Mouse (Mus musculus): ENCODE measurements around the gene Tmed9. TPM values are rescaled to one million over a fixed set of nuclear protein-coding genes. Genes with fewer than 3 reads are reported as not detected.
"Not testable (repeated sequence)": the region's sequence is repeated elsewhere in the genome, so short reads cannot be mapped to it uniquely, and the experiment has no call there.

The Tmed9 gene
- polyA plus RNA-seq, 1 experiment from 2014 or later, result 61.9 TPM

DNA sequence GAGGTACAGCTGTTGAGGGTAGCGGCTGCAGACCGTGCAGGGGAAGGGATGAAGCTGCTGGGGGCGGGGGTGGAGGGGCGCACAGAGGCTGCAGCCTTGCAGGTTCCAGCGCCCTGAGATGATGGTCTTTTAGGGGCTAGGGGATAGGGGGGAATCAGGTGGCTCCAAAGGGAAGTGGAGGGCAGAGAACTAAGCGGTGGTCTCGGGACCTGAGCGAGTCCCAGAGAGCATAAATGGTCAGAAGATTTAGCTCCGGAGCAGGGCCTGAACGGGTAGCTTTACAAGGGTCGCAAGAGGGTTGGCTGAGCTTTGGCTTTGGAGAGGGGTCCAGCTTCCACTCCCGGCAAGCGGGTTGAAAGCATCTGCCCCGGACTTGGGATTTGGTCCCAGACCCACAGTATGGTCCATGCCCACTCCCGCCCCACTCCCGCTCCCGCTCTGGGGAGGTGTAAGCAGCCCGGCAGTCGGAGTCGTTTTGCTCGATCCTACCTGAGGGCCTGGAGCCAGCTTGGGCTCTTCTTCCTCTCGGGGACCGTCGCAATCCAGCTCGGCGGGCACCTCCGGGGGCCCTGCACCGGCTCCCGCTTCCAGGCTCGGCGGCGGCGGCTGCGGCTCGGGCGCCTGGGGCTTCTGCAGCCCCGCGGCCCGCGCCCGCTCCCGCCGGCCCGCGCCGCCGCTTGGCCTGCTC is 3.1 kb upstream of the Tmed9 start:
- peak overlapping the region; percentile 95 for H3K9ac ChIP-seq (ENCODE audit: low read depth, low read length)
- H3K9me3 ChIP-seq (ENCODE audit: control insufficient read depth, low read length), result no peaks in the 10 kb centered on the region
- peak overlapping the region; percentile 81 for H3K27ac ChIP-seq (ENCODE audit: low read depth, low read length)
- no peaks in the 10 kb centered on the region for H3K27me3 ChIP-seq (replicated peaks; ENCODE audit: control insufficient read depth, insufficient read depth, low read length)
- ATAC-seq (replicated peaks; ENCODE audit: low FRiP score), result peak; percentile 71
- peak overlapping the region; percentile 95 for H3K4me2 ChIP-seq
- H3K4me1 ChIP-seq (replicated peaks; ENCODE audit: control insufficient read depth, insufficient read depth, low read length), result peaks cover 11% of the 10 kb centered on the region
- peak overlapping the region; percentile 81 for H3K4me3 ChIP-seq (ENCODE audit: low read depth, low read length)
- WGBS, result under 1% methylated on average over 47 of the region's 47 CpGs
- DNase-seq (ENCODE audit: low spot score), result peak; percentile 62
- peaks cover 6% of the 10 kb centered on the region; the same call in 1 of the 2 replicates for H3K36me3 ChIP-seq (ENCODE audit: control insufficient read depth, insufficient read depth, low read length)

GRCm38 (mm10) chr13:55571027-55571751 is 2.3 kb upstream of the Tmed9 start, which contains the start of gene Fam193b:
Fam193b (minus strand) TSS chr13:55571120.
- Histone ChIP-seq H3K27ac (ENCODE audit: low read depth, low read length) (peak within 1 kb of the TSS; percentile 81), H3K36me3 (ENCODE audit: control insufficient read depth, insufficient read depth, low read length) (peaks cover 6% of the 10 kb centered on the region; the same call in 1 of the 2 replicates), H3K4me3 (ENCODE audit: low read depth, low read length) (peak within 1 kb of the TSS; percentile 81), H3K9me3 (ENCODE audit: control insufficient read depth, low read length) (no peaks in the 10 kb centered on the region), H3K27me3 (replicated peaks; ENCODE audit: control insufficient read depth, insufficient read depth, low read length) (no peaks in the 10 kb centered on the region), H3K4me1 (replicated peaks; ENCODE audit: control insufficient read depth, insufficient read depth, low read length) (peaks cover 11% of the 10 kb centered on the region), H3K9ac (ENCODE audit: low read depth, low read length) (peak within 1 kb of the TSS; percentile 95), H3K4me2 (peak within 1 kb of the TSS; percentile 95)
- DNase-seq (ENCODE audit: low spot score), result peak; percentile 89
- WGBS, result 3% methylated on average over 45 of the region's 47 CpGs
- peak; percentile 93 for ATAC-seq (replicated peaks; ENCODE audit: low FRiP score)

GRCm38 (mm10) chr13:55571977-55572376 is 1.6 kb upstream of the Tmed9 start:
- H3K27ac ChIP-seq (ENCODE audit: low read depth, low read length), result no peak overlapping the region
- no peak overlapping the region for H3K4me3 ChIP-seq (ENCODE audit: low read depth, low read length)
- WGBS, result 61% methylated on average over 2 of the region's 2 CpGs
- H3K27me3 ChIP-seq (replicated peaks; ENCODE audit: control insufficient read depth, insufficient read depth, low read length), result no peaks in the 10 kb centered on the region
- H3K4me2 ChIP-seq, result peak overlapping the region; percentile 73
- DNase-seq (ENCODE audit: low spot score) (no peak), ATAC-seq (replicated peaks; ENCODE audit: low FRiP score) (no peak)
- H3K4me1 ChIP-seq (replicated peaks; ENCODE audit: control insufficient read depth, insufficient read depth, low read length), result peaks cover 11% of the 10 kb centered on the region
- H3K9ac ChIP-seq (ENCODE audit: low read depth, low read length), result no peak overlapping the region
- H3K36me3 ChIP-seq (ENCODE audit: control insufficient read depth, insufficient read depth, low read length), result peaks cover 4% of the 10 kb centered on the region; the same call in 1 of the 2 replicates
- H3K9me3 ChIP-seq (ENCODE audit: control insufficient read depth, low read length), result no peaks in the 10 kb centered on the region

DNA sequence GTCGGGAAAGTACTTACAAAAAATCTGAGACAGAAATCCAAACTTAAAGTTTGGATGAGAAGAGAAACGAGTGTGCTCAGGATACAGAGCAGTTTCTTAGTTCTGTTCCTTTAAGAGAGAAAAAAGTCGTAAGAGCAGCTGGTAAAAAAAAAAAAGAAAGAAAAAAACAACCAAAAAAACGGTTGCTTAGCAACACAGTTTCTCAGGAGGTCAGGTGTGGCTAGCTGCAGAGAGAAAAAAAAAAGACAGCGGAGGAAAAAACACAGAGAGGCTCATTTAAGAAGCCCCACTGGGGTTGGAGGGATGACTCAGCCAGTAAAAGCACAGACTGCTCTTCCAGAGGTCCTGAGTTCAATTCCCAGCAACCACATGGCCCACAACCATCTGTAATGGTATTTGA is 789 bp downstream of the Tmed9 start:
- Histone ChIP-seq H3K9ac (ENCODE audit: low read depth, low read length) (no peak overlapping the region), H3K4me1 (replicated peaks; ENCODE audit: control insufficient read depth, insufficient read depth, low read length) (peaks cover 10% of the 10 kb centered on the region), H3K27ac (ENCODE audit: low read depth, low read length) (no peak overlapping the region), H3K4me2 (no peak overlapping the region), H3K27me3 (replicated peaks; ENCODE audit: control insufficient read depth, insufficient read depth, low read length) (no peaks in the 10 kb centered on the region), H3K4me3 (ENCODE audit: low read depth, low read length) (no peak overlapping the region), H3K36me3 (ENCODE audit: control insufficient read depth, insufficient read depth, low read length) (no peaks in the 10 kb centered on the region), H3K9me3 (ENCODE audit: control insufficient read depth, low read length) (no peaks in the 10 kb centered on the region)
- 78% methylated on average over 5 of the region's 5 CpGs for WGBS
- DNase-seq (ENCODE audit: low spot score), result no peak
- no peak for ATAC-seq (replicated peaks; ENCODE audit: low FRiP score)

- Histone ChIP-seq H3K4me2 (no peak overlapping the region), H3K9me3 (ENCODE audit: control insufficient read depth, low read length) (no peaks in the 10 kb centered on the region), H3K4me3 (ENCODE audit: low read depth, low read length) (no peak overlapping the region), H3K27ac (ENCODE audit: low read depth, low read length) (no peak overlapping the region), H3K36me3 (ENCODE audit: control insufficient read depth, insufficient read depth, low read length) (no peaks in the 10 kb centered on the region), H3K4me1 (replicated peaks; ENCODE audit: control insufficient read depth, insufficient read depth, low read length) (peaks cover 5% of the 10 kb centered on the region), H3K27me3 (replicated peaks; ENCODE audit: control insufficient read depth, insufficient read depth, low read length) (no peaks in the 10 kb centered on the region), H3K9ac (ENCODE audit: low read depth, low read length) (no peak overlapping the region)
- ATAC-seq (replicated peaks; ENCODE audit: low FRiP score) (no peak), DNase-seq (ENCODE audit: low spot score) (no peak)
- WGBS, result 50% methylated on average over 5 of the region's 5 CpGs
These were observed 2.4 kb downstream of the Tmed9 start for GRCm38 (mm10) chr13:55575932-55576331.

DNA sequence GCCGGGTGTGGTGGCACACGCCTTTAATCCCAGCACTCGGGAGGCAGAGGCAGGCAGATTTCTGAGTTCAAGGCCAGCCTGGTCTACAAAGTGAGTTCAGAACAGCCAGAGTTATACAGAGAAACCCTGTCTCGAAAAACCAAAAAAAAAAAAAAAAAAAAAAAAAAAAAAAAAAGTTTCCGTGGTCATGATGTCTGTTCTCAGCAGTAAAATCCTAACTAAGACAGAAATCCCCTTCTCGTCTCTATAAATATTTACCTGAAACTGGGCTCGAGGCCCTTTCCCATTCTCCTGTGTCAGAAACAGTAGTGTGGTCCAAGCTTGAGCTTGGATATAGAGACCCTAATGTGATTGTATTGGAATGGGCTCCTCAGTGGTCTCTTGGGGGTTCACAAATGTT is 3.3 kb downstream of the Tmed9 start:
- not testable (repeated sequence) for H3K4me2 ChIP-seq; H3K9me3 ChIP-seq (ENCODE audit: control insufficient read depth, low read length); H3K27me3 ChIP-seq (replicated peaks; ENCODE audit: control insufficient read depth, insufficient read depth, low read length); H3K9ac ChIP-seq (ENCODE audit: low read depth, low read length); H3K4me3 ChIP-seq (ENCODE audit: low read depth, low read length); H3K27ac ChIP-seq (ENCODE audit: low read depth, low read length); H3K4me1 ChIP-seq (replicated peaks; ENCODE audit: control insufficient read depth, insufficient read depth, low read length); H3K36me3 ChIP-seq (ENCODE audit: control insufficient read depth, insufficient read depth, low read length); ATAC-seq (replicated peaks; ENCODE audit: low FRiP score); DNase-seq (ENCODE audit: low spot score)
- 77% methylated on average over 7 of the region's 7 CpGs for WGBS

DNA sequence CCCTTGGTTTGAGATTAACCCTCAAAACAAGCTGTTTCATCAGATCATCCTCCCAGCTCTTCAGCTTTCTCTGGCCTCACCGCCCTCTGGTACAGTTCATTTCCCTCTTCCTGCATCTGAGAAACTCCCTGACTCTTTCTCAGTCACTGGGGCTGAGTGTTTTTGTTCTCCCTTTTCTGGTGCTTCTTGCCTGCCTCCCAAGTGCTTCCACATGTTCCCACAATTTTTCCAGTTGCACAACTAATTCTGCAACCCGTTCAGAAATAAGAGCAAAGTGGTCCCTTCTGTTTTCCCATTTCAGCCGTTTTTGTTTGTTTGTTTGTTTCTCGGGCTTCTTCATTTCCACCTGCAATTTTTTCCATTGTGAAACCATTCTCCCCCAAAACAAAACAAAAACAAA is 4.6 kb downstream of the Tmed9 start:
- ATAC-seq (replicated peaks; ENCODE audit: low FRiP score) (no peak), DNase-seq (ENCODE audit: low spot score) (no peak)
- no peaks in the 10 kb centered on the region for H3K4me1 ChIP-seq (replicated peaks; ENCODE audit: control insufficient read depth, insufficient read depth, low read length)
- no peaks in the 10 kb centered on the region for H3K36me3 ChIP-seq (ENCODE audit: control insufficient read depth, insufficient read depth, low read length)
- H3K27ac ChIP-seq (ENCODE audit: low read depth, low read length), result no peak overlapping the region
- H3K4me3 ChIP-seq (ENCODE audit: low read depth, low read length), result no peak overlapping the region
- H3K27me3 ChIP-seq (replicated peaks; ENCODE audit: control insufficient read depth, insufficient read depth, low read length), result no peaks in the 10 kb centered on the region
- no peaks in the 10 kb centered on the region for H3K9me3 ChIP-seq (ENCODE audit: control insufficient read depth, low read length)
- 73% methylated on average over 4 of the region's 4 CpGs for WGBS
- H3K4me2 ChIP-seq, result no peak overlapping the region
- H3K9ac ChIP-seq (ENCODE audit: low read depth, low read length), result no peak overlapping the region

- H3K9ac ChIP-seq (ENCODE audit: low read depth, low read length), result no peak overlapping the region
- peaks cover 2% of the 10 kb centered on the region; the same call in 1 of the 2 replicates for H3K4me1 ChIP-seq (replicated peaks; ENCODE audit: control insufficient read depth, insufficient read depth, low read length)
- H3K9me3 ChIP-seq (ENCODE audit: control insufficient read depth, low read length), result no peaks in the 10 kb centered on the region
- ATAC-seq (replicated peaks; ENCODE audit: low FRiP score), result peak; percentile 44; the same call in 1 of the 2 replicates
- no peak overlapping the region; the same call in 1 of the 2 replicates for H3K4me2 ChIP-seq
- H3K4me3 ChIP-seq (ENCODE audit: low read depth, low read length), result no peak overlapping the region
- WGBS, result 72% methylated on average over 4 of the region's 4 CpGs
- DNase-seq (ENCODE audit: low spot score), result no peak
- peaks cover 16% of the 10 kb centered on the region for H3K36me3 ChIP-seq (ENCODE audit: control insufficient read depth, insufficient read depth, low read length)
- H3K27me3 ChIP-seq (replicated peaks; ENCODE audit: control insufficient read depth, insufficient read depth, low read length), result no peaks in the 10 kb centered on the region
- no peak overlapping the region for H3K27ac ChIP-seq (ENCODE audit: low read depth, low read length)
These were observed 18.5 kb downstream of the Tmed9 start for GRCm38 (mm10) chr13:55591961-55592490.

Measured in liver, embryonic 11.5 days (tissue).